Mouse (Mus musculus) cerebellum, adult (tissue): Measurements from ENCODE around the gene Speer4b.
"Not testable (repeated sequence)": the region's sequence is repeated elsewhere in the genome, so short reads cannot be mapped to it uniquely, and the experiment has no call there.

Experiments used
- ATAC-seq: cut with Nextera tagmentation; 2 replicates; pipeline ENCODE4 v1.9.2; 2017; ENCODE audit warnings: mild to moderate bottlenecking, moderate library complexity, mixed read lengths; ENCODE audit not compliant: insufficient number of reproducible peaks, low FRiP score, low TSS enrichment

The Speer4b gene

GRCm38 (mm10) chr5:27501338-27501737 lies at the start of gene Speer4b:
TSS of gene Speer4b (minus strand) at chr5:27501438.
- not testable (repeated sequence) for ATAC-seq

- no peak for ATAC-seq
These were observed 48.1 kb upstream of the Speer4b start for GRCm38 (mm10) chr5:27549291-27549690.

GRCm38 (mm10) chr5:27544816-27545270 lies 43.6 kb upstream of the Speer4b start:
- ATAC-seq, result peak; percentile 69

GRCm38 (mm10) chr5:27526906-27527305 lies 25.7 kb upstream of the Speer4b start:
- ATAC-seq, result peak; percentile 45; the same call in 1 of the 2 replicates

- ATAC-seq, result no peak
These were observed 17.5 kb upstream of the Speer4b start for GRCm38 (mm10) chr5:27518716-27519115.

- ATAC-seq, result no peak
These were observed 10.3 kb downstream of the Speer4b start for GRCm38 (mm10) chr5:27490942-27491341.

GRCm38 (mm10) chr5:27486138-27486537 lies 15.1 kb downstream of the Speer4b start:
- no peak for ATAC-seq

- ATAC-seq, result no peak
These were observed 19.5 kb downstream of the Speer4b start for GRCm38 (mm10) chr5:27481706-27482105.

- ATAC-seq, result no peak
These were observed 26.2 kb downstream of the Speer4b start for GRCm38 (mm10) chr5:27474964-27475465.

- ATAC-seq, result no peak
These were observed 43.6 kb downstream of the Speer4b start for GRCm38 (mm10) chr5:27457686-27458085.

- no peak for ATAC-seq
These were observed 44.3 kb downstream of the Speer4b start for GRCm38 (mm10) chr5:27456981-27457380.

- ATAC-seq, result no peak
These were observed 46.9 kb downstream of the Speer4b start for GRCm38 (mm10) chr5:27454386-27454785.

GRCm38 (mm10) chr5:27453201-27453845 lies 47.9 kb downstream of the Speer4b start:
- peak; percentile 80 for ATAC-seq
